Mouse (Mus musculus) mouse embryonic stem cell (cell line): Measurements from ENCODE around the gene Knop1.

Experiments
- in situ Hi-C, 2 experiments: fragments of 300-500 bp; cut with MboI; formaldehyde crosslinking; loops; 1 replicate in 1 of 2; 3 replicates in 1 of 2; pipeline ENCODE4 v1.14.3; 2019 to 2020; ENCODE audit warnings: low sequenced_read_pairs in 2 of 2, low pct_unique_long_range_greater_than_20kb in 1 of 2, mixed read lengths in 1 of 2; ENCODE audit not compliant: unreplicated experiment in 1 of 2

The Knop1 gene

DNA sequence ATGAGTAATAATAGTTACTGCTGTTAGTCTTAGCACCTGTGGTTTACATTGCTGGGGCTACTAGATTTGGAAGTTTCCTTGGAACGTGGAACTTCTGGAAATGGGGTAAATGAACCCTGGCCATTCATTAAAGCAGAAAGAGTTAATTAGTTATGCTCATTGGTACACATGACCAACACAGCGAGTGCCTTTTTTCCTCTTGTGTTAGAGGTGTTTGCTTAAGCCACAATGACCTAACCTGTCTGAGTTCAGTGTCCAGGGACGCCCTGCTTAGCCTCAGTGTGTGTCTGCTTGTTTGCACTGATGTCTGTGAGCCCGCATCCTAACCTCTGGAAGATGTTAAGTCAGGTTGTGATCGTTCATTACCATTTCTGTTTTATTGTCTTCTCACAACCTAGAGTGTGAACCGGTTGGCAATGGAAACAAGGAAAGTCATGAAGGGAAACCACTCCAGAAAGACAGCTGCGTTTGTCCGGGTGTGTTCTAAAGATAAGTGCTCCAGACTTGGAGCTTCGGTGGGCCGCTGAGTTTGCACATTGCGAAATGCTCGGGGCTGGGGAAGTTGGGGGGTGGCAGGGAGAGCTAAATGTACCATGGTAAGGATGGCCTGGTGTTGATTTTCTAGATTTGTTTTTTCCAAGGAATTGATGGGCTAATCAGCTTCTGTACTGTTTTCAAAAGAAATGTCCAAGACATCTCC, 44.5 kb downstream of the Knop1 start:
- in situ Hi-C loops: no loop called here

DNA sequence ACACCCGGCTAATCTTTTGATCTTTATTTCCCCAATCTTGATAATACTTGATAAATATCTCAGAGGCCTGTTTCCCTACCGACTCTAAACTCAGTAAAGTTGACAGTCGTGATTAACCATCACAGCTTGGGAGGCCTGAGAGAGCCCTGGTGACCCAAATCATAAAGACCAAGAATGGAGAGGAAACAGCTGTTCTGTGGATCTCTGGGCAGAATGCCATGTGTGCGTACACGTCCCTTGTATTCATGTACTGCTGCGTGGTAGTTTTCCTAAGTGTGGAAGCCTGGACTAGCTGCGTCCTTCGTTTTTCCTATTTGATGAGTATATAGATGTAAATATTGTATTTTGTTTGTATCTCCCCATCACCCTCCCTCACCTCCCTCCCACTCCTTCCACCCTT, 48.2 kb downstream of the Knop1 start:
- in situ Hi-C loops: no loop called here

DNA sequence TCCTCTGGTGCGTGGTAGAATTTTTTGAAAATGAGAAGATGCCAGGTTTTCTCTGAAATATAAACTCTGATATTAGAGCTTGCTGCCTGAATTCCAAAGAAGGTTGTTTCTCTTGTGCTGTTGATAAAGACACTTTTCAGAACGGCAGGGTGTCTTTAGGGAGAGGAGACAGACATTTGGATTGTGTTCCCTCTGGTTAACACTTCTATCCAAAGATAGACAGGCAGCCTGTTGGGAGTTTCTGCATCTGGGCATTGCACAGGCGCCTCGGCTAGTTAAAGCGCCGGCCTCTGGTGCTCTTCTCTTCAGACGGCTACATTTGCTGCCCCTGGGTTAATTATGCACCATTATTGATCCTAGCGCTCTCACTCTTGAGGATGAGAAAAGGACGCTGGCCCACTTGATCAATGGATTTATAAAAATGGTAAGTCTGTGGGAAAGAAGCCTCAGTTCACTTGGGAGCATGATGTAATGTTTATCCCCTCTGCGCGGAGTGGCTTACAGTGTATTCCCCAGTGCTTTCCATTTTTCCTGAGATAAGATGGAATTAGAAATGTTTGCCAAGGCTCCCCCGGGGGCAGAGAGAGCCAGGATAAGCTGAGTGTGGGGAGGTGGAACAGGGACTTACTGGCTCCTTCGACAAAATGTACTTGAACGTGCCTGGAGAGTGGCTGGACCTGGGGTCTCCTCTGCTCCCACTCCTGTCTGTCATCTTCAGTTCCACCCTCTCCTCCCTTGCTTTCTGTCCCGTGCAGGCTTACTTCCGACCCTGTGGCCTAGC, 49.2 kb downstream of the Knop1 start:
- in situ Hi-C loops: no loop called here

DNA sequence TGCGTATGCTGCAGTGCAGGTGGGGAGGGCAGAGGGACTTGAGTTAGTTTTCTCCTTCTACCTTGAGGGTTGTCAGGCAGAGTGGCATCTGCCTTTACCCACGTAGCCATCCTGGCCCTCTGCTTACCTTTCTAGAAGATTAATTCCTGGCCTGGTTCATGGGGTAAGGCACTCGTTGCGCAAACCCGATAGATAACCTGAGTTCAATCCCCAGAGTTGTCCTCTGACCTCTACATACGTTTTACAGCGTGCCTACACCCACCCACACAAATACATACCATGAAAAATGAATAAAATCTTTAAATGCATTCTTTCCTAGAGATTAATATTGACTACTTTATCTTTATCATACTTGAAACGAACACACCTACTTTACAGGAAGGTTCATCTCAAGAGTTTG, 52.6 kb downstream of the Knop1 start:
- in situ Hi-C loops: no loop called here

DNA sequence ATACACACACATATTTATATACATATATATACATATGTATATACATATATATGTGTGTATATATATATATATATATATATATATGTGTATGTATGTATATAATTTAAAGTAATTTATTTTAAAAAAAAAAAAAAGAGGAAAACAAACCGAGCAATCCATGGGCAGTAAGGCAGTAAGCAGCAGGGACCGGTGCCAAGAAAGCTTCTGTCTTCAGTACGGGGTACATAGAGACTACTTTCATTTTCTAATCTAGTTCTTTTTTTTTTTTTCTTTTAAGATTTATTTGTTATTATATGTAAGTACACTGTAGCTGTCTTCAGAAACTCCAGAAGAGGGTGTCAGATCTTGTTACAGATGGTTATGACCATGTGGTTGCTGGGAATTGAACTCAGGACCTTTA, 54.3 kb downstream of the Knop1 start:
- in situ Hi-C loops: no loop called here

DNA sequence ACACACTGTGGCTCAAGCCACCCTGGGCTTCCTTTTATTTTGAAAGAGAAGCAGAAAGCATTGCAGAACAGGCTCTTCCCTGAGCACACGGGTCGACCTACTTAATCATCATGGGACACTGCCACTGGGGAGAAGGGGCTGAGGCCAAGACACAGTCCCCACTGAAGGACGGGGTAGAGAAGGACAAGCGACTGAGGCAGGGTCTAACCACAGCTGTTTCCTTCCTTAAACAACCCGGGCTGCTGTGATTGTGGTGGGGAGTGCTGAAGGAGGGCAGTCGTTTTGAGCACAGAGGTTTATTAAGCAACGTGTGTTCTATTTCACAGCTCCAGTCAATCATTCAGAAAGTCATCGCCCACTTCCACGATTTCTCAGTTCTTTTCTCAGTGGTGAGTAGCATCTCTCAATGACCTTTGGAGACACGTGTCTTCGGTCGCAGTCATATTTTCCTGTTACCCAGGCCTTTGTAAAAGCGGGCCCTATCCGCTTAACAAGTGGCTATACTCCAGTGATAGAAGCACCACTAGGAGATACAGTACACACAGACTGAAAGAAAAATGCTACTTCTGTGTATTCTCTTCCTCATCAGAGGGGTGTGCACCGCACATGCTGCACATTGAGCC, 55.8 kb downstream of the Knop1 start:
- in situ Hi-C loops: no loop called here

DNA sequence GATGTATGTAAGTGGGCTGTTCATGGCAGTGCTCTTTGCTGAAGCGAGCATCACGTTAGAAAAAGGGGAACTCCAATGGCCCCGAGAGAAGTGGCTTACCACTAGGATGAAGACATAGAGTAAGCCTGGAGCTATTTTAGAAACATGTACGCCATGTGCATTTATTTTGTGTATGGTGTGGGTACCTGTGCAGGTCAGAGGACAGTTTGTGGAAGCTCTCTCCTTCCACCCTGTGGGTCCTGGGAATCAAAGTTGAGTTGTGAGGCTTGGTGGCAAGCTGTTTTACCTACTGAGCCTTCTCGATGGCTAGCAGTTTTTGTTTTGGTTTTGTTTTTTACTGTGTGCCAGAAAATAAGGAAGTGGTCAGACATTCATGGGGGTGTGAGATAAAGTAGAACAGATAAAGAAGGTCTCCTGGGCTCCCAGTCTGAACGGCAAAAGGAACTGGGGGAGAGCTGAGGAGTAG, 57.9 kb downstream of the Knop1 start:
- in situ Hi-C loops: no loop called here

DNA sequence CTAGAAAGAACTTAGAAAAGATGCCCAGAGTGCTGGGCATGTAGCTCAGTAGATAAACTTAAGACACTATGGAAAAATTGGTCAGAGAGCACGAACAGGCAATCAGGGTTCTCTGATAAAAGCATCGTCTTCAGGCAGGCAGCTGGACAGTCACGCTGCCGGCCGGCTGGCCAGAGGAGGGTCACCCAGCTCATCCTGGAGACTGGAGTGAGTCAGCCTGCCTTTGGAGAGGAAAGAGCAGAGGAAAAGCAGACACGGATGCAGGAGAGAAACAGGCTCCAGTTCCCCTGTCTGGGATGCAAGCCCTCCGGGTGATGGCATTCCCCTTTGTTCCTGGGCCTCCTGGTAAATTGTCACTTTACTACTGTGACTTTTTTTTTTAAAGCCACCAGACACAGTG, 58.5 kb downstream of the Knop1 start:
- in situ Hi-C loops: no loop called here

DNA sequence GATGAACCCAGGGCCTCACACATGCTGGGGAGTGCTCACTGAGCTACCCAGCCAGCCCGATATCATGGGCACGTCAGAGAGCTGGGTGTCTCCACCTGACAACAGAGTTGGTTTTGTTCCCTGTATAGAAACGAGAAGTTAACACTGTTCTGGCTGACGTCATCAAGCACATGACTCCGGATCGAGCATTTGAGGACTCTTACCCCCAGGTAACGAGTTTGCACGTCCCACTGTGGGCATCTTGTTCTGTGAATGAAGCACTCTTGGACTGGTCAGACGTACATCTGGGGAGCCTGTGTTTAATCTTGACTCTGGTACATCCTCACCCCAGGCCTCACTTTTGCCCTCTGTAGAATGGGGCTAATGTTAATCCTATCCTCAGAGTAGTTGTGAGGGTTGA, 59.2 kb downstream of the Knop1 start:
- in situ Hi-C loops: no loop called here

DNA sequence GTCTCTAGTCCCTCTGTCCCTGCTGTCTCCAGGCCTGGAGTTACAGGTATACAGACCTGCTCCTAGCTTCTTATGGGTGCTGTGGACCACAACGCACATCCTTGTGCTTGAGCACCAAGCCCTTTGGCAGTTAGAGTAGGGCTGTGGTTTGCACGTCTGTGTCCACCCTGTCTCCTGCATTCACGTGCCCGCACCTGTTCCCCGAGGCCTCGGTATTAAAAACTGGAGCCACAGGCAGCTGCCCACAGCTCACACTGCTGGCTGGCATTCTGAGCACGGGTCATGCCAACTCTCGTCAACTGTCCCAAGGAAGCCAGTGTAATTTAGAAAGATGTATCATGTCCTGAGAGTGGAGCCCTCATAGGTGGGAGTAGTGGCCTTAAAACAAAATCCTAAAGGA, 60.3 kb downstream of the Knop1 start:
- in situ Hi-C loops: no loop called here

DNA sequence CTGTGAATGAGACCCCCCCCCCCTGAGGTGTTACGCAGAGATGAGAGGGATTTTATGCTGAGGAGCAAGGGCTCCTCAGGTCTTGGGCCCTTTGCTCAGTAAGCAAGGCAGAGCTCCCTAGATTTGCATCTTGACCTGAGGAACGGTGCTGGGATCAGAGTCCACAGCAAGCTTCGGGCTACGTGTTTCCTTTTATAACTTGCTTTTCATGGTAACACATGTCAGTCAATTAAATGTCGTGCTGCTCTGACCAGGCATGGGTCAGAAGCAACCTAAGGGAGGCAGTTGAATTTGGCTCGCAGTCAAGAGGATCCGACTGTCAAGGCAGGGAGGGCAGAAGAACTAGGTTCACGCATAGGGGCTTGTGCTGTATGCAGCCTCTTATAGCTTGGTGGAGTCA, 62.2 kb downstream of the Knop1 start:
- in situ Hi-C loops: no loop called here
